Mouse (Mus musculus) heart, postnatal 10 days (tissue): ENCODE results near the gene Dthd1. TPM values are rescaled to one million over a fixed set of nuclear protein-coding genes. Genes with fewer than 3 reads are reported as not detected.

Source experiments
- DNase-seq, 2 experiments: peaks; one replicate each; pipeline ENCODE4 v3.0.0; 2021
- intact Hi-C: fragments of 180-260 bp; cut with DNase I; formaldehyde crosslinking; loops from one replicate; pipeline ENCODE4 v1.15.1; 2025
- total RNA-seq, 2 experiments: library from RNA; stranded (reverse); gene quantifications; 2 replicates each; pipeline ENCODE4 v1.2.3; 2021

The Dthd1 gene
- not detected for total RNA-seq

DNA sequence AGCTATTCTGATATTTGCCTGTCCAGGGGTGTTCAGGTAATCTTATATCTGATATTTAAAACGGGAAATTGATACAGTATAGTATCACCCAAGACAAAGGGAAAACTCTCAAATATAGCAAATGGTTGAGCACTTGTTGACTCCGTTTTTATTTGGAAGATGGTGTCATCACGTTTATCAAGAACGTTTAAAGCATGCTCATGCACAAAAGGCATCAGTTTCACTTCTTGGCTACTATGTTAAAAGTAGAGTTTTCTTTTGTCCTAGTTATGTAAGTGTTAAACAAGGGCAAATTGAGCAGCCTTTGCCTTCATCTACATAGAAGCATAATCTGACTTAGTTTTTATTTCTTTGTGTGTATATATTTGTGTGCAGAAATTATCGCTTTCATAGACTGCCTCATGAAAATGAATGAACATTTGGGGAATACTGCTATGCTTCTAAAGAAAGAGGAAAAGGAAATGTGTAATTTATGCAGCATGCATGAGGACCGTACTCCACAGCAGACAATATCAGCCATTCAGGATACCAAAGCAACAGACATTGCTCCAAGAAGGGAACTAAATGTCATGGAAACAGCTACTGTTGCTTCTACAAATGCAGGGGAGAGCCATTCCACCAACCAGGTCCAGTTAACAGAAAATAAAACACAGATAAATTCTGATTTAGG is at the start of gene Dthd1:
Dthd1 (plus strand) TSS at position 422 of the 670 bp plus-strand sequence.
- no peak for DNase-seq
- intact Hi-C loops = no loop called here

- no peak for DNase-seq
- intact Hi-C loops = no loop called here
Measured at GRCm38 (mm10) chr5:62764161-62764560, 49.5 kb upstream of the Dthd1 start.

DNA sequence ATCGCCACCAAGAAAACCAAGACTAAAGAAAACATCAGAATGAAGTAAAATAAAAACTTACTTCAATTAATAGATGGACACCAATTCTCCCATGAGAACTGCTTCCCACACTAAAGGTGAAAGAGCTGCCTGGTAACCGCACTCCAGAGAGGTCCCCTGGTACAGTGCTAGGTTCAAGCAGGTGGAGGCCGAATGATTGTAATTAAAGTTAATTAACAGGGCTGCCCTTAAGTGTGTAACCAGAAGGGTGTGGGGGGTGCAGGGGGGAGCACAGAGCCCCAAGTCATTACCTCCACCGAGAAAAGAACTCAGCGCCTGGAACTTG is 48.2 kb upstream of the Dthd1 start:
- DNase-seq = no peak
- intact Hi-C loops = no loop called here

DNA sequence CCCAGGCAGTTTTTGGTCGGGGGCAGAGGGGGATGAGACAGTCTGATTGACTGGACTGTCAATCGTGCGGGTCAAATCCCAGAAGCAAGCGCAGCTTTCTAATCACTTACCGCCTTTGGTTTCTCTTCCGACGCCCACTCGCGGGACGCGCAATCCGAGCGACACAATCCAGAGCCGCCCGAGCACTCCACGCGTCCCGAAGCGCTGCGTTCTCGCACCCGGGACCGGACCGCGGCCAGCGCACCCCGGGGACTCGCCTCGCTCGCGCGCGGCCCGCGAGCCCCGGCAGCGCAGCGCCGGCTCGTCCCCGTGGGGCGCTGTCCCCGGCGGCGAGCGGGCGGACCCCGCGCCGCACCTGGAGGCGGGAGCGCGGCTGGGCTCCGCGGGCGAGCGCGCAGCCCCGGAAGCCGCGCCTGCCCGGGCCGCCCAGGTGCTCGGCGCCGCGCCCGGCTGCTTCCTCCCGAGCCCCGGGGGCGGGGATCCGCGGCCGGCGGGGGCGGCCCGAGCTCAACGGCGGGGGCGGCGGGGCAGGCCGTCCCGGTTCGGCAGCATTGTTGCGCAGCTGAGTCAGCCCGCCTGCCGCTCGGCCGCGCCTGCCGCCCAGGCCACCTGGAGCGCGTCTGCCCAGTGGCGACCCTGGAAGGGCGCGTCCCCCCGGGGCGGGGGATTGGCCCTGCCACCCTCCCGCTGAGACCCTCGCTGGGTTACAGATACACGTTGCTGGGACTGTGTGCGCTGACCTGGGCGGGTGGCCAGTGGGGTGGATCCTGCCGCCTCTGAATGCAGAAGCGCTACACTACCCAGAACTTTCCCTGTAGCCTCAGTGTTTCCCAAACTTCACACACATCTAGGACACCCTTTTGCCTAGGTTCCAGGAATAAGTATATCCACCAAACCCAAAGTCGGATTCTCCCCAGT is 47.6 kb upstream of the Dthd1 start, which contains the start of gene Arap2:
Arap2 (minus strand) TSS at position 376 of the 918 bp plus-strand sequence.
- DNase-seq = peak; percentile 65 to 70
- intact Hi-C loops = no loop called here

DNA sequence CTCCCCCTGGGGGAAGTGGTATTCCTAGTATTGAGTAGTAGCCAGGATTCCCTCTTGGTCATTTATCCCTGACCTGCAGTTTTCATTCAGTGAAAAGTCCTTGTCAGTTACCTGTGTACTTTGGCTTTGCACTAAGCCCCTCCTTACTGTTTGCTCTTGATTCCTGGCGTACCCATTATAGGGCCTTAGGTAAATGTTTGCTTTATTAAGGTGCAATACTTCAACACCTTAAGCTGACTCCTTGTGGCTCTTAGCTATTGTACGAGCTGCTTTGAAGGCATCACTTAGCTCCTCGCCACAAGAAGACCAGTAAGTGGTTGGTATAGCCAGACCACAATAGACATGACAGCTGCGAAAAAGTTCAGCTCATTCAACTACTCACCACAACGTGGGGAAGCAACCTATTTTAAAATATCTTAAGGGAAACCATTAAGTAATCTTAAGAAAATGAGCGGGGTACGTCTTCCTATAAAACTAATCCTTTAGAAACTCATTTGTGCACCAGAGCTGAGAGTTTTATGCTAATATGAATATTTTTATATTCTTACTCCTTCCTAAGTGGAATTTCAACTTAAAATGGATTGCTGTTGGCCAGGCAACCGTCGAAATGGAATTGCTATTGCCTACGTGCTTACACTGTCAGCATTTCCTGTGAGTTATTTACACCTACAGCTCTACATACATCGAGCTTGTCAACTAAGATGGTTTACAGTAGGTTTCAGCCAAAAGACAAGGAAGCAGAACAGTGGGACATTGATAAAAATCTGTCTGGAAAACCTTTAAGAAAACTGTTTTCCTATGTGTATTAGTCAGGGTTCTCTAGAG is 41.6 kb upstream of the Dthd1 start:
- intact Hi-C loops = no loop called here
- no peak for DNase-seq

- no peak for DNase-seq
- intact Hi-C loops = no loop called here
Measured at GRCm38 (mm10) chr5:62777804-62778203, 35.8 kb upstream of the Dthd1 start.

GRCm38 (mm10) chr5:62778682-62779081 is 34.9 kb upstream of the Dthd1 start:
- no peak for DNase-seq
- intact Hi-C loops = no loop called here

DNA sequence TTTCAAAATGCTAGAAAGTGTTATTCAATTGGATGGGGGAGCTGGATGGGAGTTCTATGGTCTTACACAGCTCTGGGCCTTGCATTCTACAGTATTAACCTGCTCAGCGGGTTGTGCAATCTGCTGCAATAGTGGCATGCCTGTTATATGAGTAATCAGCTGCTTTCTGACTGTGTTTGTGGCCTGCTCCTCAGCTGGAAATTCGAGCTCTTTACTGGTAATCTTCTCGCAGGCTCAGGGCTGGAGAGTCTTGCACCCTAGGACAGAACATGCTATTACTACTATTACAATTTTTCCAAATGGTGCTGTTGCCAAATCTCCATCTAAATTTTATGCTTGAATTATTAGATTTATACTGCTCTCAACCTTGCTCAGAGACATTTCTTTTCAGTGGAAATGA is 26.8 kb upstream of the Dthd1 start:
- DNase-seq = no peak
- intact Hi-C loops = no loop called here

DNA sequence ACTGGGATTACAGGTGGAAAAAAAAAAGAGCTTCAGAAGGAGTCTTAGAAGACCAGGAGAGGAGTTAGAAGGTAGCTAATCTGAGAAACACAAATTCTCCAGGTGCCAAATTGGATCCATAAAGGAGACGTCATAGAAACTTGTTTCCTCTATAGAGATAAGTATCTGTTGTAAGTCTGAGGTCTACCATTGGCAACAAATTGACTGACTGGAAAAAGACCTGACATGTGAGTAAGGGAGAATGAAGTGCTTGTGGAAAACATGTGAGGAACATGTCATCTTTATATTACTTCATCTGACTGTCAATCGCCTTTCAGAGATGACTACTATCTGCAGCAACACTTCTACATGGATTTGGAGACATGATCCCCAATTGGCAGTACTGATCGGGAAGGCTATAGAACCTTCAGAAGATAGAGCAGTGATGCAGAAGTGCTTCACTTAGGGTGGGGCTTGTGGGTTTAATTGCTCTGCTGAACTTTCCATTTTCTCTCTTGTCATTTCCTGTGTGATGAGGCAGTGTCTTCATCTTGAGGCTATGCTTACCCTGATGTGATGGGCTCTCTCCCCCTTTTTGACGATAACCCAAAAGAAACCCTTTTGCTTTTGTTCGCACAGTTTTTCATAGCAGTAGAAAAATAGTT is 22.6 kb upstream of the Dthd1 start:
- no peak for DNase-seq
- intact Hi-C loops = no loop called here

DNA sequence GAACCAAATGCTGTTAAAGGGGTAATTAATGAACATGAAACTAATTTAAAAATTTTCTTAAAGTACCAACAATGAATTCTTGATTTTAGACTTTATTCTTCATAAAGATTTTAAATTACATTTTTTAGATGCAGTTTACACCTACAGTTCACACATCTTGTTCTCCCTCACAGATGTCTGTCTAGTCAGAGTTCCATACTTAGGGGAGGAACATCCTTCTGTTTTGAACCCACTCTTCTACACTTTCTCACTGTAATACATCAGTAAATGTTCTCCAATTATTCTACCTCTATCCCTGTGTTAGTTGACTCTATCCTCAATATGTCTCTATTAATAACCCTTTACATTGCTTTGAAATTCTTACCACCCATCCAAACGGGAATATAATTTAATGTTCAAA is 20.8 kb upstream of the Dthd1 start:
- intact Hi-C loops = no loop called here
- DNase-seq = no peak

- intact Hi-C loops = no loop called here
- no peak for DNase-seq
Measured at GRCm38 (mm10) chr5:62814072-62814414, 420 bp downstream of the Dthd1 start.

DNA sequence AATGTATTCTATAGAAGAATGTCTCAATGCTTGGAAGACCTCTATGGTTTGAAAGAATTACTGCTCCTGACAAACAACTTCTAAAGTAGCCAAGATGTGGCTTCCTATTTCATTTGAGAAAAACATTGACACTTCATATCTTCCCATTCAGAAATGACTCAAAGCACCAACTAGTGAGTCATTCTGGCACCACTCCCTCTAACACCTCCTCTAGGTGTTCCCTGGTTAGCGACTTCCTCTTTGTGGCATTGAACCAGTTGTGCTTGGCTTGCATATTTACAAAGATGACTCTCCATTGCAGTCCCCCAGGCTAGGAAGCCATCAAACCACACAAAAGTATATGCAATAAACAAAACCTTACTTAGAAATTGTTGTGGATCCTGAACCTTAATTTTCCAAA is 2.1 kb downstream of the Dthd1 start:
- intact Hi-C loops = no loop called here
- no peak for DNase-seq

GRCm38 (mm10) chr5:62819567-62819966 is 5.9 kb downstream of the Dthd1 start:
- DNase-seq = no peak
- intact Hi-C loops = no loop called here

- intact Hi-C loops = no loop called here
- DNase-seq = no peak
Measured at GRCm38 (mm10) chr5:62820363-62821271, 7.0 kb downstream of the Dthd1 start.

GRCm38 (mm10) chr5:62842955-62843730 is 29.5 kb downstream of the Dthd1 start:
- DNase-seq = no peak
- intact Hi-C loops = no loop called here

DNA sequence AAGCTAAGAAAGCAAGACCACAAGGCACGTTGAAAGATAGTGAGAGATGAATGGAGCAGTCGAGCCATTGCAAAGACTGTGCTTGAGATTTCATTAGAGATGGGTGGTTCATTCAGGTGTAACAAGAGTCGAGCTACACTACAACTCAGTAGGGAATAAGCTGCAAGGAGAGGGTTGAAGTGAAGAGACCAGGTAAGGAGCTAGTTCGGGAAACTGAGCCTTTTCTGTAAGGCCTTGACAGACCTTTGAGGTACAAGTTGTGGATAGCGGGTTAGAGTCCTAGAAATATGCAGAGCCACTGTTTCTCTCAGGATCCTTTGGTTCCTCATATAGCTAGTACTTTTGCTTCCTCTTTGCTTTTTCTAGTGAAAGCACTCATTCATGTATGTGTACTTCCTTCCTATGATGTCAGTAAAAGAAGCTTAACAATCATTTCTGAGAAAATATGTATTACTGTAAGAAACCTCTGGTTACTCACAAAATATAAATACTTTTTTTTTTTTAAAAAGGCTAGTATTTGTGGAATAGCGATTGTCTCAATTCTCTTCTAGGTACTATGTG is 33.0 kb downstream of the Dthd1 start:
- DNase-seq = no peak
- intact Hi-C loops = no loop called here

DNA sequence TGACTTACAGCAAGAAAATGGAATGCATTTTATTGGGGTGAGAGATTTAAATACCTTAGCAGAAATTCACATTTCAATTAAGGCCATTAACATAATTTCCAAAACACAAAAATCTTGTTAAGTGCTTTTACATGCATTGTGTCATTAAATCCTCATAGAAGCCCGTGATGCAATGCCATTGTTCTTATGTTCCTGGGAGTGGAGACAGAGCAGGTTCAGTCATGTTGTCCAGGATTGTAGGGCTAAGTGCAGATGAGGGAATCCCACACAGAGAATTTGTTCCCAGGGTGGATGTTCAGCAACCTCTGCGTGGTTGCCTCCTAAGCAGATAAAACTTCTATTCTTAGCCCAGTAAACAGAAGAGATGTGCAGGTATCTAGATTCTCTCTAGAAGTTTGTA is 37.7 kb downstream of the Dthd1 start:
- intact Hi-C loops = no loop called here
- DNase-seq = peak in 1 of 2 experiments; percentile 2

- DNase-seq = no peak
- intact Hi-C loops = no loop called here
Measured at GRCm38 (mm10) chr5:62854361-62854844, 40.8 kb downstream of the Dthd1 start.

DNA sequence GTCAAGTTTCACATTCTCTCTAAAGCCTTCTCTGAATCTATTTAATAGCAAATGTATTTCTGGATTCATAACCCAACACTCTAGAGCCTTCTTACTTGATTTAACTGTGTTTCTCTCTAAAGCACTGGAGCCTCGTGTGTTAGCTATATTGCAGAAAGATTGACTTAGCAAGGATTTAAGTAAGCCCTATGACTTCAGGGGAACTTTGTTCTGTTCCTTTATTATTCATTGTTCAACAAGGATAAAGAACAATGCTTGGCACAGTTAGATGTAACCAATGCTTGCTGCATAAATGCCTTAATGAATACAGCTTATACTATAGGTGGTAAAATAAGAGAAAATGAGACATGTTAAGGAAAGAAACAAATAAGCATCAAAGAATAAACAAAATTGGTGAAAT is 43.9 kb downstream of the Dthd1 start:
- no peak for DNase-seq
- intact Hi-C loops = no loop called here
